Mouse (Mus musculus): Measurements from ENCODE around the gene Gm973. TPM values are rescaled to one million over a fixed set of nuclear protein-coding genes. Genes with fewer than 3 reads are reported as not detected.

Gene Gm973
- total RNA-seq, 2 experiments from 2014 or later = 0.61 TPM; not detected in 1

DNA sequence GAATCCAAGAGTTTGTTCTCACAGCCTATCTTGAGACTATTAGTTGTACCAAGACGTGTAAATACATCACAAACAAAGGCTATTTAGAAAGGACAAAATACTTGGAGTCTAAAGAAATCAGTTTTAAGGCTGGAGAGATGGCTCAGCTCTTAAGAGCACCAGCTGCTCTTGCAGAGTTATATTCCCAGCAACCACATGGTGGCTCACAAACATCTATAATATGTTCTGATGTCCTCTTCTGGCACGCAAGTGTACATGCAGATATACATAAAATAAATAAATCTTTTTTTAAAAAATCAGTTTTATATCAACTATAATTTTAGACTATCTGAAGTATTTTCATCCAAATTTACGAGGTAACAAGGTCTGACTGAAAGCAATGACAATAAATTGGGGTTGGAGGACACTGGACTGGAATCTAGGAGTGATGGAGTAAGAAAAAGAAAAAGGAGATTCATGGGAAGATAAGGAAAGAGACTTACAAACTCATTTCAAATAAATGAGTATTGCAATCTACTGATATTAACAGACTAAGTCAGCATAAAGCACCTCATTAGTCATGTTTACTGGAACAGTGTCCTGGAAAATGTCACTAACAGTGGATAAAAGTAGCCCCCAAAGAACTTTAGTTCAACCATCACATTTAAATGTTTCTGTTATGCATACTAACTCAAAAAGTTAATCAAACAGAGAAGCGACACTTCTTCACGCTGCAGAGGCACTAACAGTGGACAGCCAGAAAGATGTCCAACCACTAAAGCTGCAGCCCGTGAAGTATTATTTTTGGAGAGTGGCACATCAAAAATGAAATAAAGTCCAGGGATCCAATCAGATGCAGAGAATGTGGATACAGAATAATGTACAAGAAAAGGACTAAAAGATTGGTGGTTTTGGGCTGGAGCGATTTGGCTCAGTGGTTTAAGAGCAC, 140.4 kb downstream of the Gm973 start:
- no peak for DNase-seq (ENCODE audit: low spot score)
- intact Hi-C loops (cut with DNase I) = no loop called here

DNA sequence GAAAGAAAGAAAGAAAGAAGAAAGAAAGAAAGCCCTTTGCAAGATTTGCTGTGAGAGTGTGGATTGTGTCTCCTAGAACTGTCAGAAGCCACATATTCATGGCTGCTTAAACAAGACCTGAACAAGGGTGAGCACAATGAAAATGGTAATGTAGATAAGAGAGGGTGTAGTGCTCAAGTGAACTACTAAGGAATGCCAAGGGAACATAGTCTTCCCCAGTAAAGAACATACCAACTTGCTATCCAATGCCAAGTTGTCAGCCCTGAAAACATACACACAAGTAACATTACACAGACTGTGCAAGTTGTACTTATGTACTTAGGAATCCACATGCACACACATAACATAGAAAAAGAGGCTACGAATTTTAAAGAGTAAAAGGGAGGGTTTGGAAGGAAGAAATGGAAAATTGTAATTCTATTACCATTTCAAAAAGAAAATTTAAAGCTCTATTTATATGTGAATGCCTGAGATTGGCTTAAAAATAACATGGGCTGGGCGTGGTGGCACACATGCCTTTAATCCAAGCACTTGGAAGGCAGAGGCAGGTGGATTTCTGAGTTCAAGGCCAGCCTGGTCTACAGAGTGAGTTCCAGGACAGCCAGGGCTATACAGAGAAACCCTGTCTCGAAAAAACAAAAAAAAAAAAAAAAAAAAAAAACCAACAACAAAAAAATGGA, 147.5 kb downstream of the Gm973 start:
- intact Hi-C loops (cut with DNase I) = no loop called here
- DNase-seq (ENCODE audit: low spot score) = no peak

DNA sequence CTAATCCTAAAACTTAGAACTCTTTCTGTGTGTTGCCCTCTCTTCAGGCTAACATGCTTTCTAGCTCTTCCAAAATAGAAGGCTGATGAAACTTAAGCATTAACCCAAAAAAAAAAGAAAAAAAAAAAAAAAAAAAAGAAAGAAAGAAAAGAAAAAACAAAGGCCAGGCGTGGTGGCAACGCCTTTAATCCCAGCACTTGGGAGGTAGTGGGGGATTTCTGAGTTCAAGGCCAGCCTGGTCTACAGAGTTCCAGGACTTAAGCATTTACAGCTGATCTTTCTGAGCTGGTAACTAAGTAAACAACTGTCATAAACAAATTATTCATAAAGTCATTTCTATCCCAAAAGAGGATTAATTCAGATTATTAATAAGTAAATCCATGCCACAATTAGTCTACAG, 152.8 kb downstream of the Gm973 start:
- intact Hi-C loops (cut with DNase I) = no loop called here
- DNase-seq (ENCODE audit: low spot score) = no peak

DNA sequence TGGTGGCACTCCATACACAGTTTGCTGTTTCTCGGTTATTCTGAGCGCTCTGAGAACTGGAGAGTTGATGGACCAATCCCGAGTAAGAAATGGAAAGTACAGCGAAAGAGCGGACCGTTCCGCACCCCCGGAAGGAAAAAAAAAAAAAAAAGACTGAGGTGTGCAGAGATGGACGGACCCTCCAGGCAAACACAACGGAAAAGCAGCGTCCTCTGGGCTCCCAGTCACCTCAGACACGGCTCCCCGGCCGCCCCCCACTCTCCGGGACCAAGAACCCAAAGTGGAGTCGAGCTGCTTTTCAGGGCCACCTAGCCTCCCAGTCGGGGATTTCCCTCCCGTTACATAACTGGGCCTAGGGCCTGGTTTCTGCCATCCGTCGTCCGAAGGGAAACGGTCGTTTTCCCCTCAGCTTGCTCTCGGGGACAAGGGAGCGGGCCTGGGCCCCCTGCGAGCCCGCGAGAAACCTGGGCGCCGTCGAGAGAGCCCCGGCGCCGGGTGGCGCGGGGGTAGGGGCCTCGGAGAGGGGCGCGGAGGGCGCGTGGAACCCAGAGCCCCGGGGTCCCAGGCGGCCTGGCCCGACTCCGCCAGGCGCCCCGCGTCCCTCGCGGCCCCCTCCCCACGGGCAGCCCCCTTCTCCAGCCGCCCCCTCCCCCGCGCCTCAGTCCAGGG, 154.0 kb downstream of the Gm973 start:
- no peak for DNase-seq (ENCODE audit: low spot score)
- intact Hi-C loops (cut with DNase I) = no loop called here

DNA sequence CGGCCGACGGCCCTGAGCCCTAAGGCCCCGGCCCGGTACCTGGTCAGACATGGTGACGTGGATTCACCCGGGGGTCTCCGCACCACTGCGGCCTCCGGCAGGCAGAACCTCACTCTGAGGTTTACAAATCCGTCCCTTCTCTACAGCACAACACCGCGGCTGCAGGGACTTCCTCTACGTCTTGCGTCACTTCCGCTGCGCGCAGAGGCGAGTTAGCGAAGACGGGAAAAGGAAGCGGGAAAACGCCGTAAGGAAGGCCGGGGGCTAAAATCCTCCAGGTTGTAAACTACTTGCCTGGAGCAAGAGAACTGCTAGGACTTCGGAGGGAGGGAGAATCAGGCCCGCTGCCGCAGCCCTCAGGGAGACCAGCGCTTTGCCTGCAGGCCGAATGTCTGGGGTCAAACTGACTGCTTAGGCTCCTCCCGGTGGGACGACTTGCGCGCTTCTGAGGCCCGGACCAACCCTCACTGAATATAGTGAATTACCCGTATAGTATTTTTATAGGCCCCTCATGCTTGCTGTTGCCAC, 154.6 kb downstream of the Gm973 start, which contains the start of gene Sumo1:
Gene Sumo1, minus strand, starts transcription at position 194 of the 528 bp plus-strand sequence.
- intact Hi-C loops (cut with DNase I) = no loop called here
- peak; percentile 80 for DNase-seq (ENCODE audit: low spot score)

DNA sequence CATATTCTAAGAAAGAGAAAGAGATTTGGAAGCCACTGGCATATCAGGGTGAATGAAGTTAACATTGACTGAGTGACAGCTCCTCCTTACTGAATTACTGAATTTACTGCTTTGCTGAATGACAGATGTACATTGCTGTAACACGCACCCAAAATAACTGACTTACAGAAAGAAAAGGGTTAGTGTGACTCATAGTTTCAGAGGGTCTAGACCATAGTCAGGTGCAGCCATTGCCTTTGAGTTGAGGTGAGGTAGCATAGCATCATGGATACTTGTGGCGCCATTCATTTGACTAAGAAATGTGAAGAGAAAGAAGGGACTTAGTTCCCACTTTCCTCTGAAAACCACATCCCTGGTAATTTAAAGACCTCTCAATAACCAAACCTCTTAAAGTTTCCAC, 157.6 kb downstream of the Gm973 start:
- no peak for DNase-seq (ENCODE audit: low spot score)
- intact Hi-C loops (cut with DNase I) = no loop called here

DNA sequence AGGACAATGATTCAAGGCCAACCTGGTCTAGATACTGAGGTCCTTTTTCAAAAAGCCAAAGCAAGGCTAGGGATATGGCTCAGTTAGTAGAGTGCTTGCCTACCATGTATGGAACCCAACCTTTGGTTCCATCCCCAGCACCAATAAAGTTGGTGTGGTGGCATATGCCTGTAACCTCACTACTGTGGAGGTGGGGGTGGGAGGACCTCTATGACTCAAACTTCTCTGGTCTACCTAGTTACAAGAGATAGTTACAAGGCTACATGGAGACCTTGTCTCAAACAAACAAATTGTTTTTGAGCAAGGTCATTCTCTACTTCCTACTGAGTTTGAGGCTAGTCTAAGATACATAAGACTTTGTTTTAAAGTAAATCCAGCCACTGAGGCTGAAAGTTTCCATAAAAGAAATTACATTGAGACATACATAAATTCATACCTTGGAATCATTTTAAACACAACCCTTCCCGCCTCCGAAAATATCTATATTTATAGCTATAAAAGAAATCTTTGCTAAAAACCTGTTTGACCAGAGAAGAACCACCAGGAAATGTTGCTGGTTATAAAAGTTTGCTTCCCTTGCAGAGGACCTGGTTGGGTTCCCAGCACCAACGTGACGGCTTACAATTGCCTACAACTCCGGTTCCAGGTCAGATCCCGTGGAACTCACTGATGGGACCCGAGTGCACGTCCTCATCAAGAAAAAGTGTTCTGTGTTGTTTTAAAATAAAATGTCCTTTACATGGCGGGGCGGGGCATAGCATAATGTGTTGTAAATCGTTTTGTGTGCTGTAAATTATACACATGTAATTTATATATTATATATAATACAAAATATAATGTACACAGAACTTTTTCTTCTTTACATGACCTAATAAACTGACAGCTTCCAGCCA, 168.1 kb downstream of the Gm973 start:
- DNase-seq (ENCODE audit: low spot score) = no peak
- intact Hi-C loops (cut with DNase I) = loop anchor here (10.0 kb wide), 1 partner anchor 559 kb away; the partner anchor contains the start of gene Tmem237

DNA sequence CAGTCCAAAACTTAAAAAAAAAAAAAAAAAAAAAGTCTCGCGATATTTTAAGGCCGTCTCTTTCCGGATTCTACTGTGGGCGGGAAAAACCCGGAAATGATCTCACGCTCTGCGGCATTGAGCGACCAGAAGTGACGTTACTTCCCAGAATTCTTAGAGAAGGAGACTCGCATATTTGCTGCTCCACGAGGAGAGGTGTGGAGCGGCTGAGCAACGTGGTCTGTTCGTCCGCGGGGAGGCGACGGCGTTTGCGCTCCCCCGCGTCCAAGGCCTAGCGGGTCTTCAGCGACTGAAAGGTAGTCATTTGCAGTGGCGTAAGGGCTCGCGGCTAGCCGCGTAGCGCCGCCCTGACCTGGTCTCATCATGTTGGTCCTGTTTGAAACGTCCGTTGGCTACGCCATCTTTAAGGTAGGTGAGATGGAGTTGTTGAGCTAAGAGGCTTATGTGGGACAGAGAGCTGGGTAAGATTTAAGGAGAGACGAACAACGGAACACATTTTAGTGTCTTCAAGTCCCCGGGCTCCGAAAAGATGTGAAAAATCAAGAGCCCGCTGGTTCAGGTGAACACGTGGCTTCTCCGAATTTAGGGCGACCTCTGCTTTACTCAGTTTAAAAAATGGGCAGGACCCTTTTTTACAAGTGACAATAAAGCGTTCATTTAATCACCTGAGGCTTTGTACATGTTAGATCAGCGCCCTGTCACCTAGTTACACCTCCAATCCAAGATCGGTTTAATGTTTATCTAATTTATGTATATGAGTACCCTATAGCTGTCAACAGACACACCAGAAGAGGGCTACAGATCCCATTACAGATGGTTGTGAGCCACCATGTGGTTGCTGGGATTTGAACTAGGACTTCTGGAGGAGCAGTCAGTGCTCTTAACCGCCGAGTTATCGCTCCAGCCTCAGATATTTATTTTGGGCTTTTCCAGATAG, 169.0 kb downstream of the Gm973 start, which contains the start of gene Nop58:
Gene Nop58, plus strand, starts transcription at position 153 of the 937 bp plus-strand sequence.
- DNase-seq (ENCODE audit: low spot score) = peak; percentile 77
- intact Hi-C loops (cut with DNase I) = loop anchor here (10.0 kb wide), 1 partner anchor 560 kb away; the partner anchor contains the start of gene Tmem237

Other genes with a start within 250 kb of the Gm973 start
- 1 to 10 TPM; 5.6 to 6.9 TPM for gene Fzd7, start 33.8 kb upstream of the Gm973 start, total RNA-seq (2021)
- 10 to 100 TPM; 58.5 to 59.6 TPM for gene Sumo1, start 154.6 kb downstream of the Gm973 start, total RNA-seq (2021)
- 10 to 100 TPM; 26.9 to 29.6 TPM for gene Nop58, start 168.7 kb downstream of the Gm973 start, total RNA-seq (2021)
- gene Bmpr2, start 247.1 kb downstream of the Gm973 start, total RNA-seq (2021) = 10 to 100 TPM; 39.2 to 46.7 TPM